Mouse (Mus musculus): ENCODE measurements around the gene Cnih3. TPM values are rescaled to one million over a fixed set of nuclear protein-coding genes. Genes with fewer than 3 reads are reported as not detected.
A peak's percentile ranks its signal among the peaks of the same experiment; 100 is the strongest.

The Cnih3 gene
- total RNA-seq, 2 experiments from 2014 or later = 51.7 to 55.9 TPM

- intact Hi-C loops (cut with DNase I) = no loop called here
Measured at GRCm38 (mm10) chr1:181445630-181446257, 93.3 kb downstream of the Cnih3 start.

GRCm38 (mm10) chr1:181446591-181447114 is 94.2 kb downstream of the Cnih3 start:
- DNase-seq = peak; percentile 17
- intact Hi-C loops (cut with DNase I) = no loop called here

More at GRCm38 (mm10) chr1:181445630-181446257, 93.3 kb downstream of the Cnih3 start:
- peak; percentile 78 for DNase-seq

GRCm38 (mm10) chr1:181447576-181447975 is 95.1 kb downstream of the Cnih3 start:
- intact Hi-C loops (cut with DNase I) = no loop called here
- DNase-seq = peak; percentile 19

GRCm38 (mm10) chr1:181448041-181448440 is 95.6 kb downstream of the Cnih3 start:
- no peak for DNase-seq

GRCm38 (mm10) chr1:181453106-181453505 is 100.7 kb downstream of the Cnih3 start:
- intact Hi-C loops (cut with DNase I) = no loop called here
- DNase-seq = no peak

More at GRCm38 (mm10) chr1:181448041-181448440, 95.6 kb downstream of the Cnih3 start:
- intact Hi-C loops (cut with DNase I) = no loop called here

GRCm38 (mm10) chr1:181456911-181457310 is 104.5 kb downstream of the Cnih3 start:
- intact Hi-C loops (cut with DNase I) = no loop called here

GRCm38 (mm10) chr1:181459431-181460105 is 107.1 kb downstream of the Cnih3 start:
- intact Hi-C loops (cut with DNase I) = no loop called here
- DNase-seq = peak; percentile 81

More at GRCm38 (mm10) chr1:181456911-181457310, 104.5 kb downstream of the Cnih3 start:
- no peak for DNase-seq

- intact Hi-C loops (cut with DNase I) = no loop called here
- no peak for DNase-seq
Measured at GRCm38 (mm10) chr1:181460283-181460682, 107.9 kb downstream of the Cnih3 start.

GRCm38 (mm10) chr1:181461484-181461883 is 109.1 kb downstream of the Cnih3 start:
- no peak for DNase-seq
- intact Hi-C loops (cut with DNase I) = no loop called here

GRCm38 (mm10) chr1:181462051-181462905 is 109.8 kb downstream of the Cnih3 start:
- intact Hi-C loops (cut with DNase I) = no loop called here
- no peak for DNase-seq

GRCm38 (mm10) chr1:181462906-181463179 is 110.4 kb downstream of the Cnih3 start:
- intact Hi-C loops (cut with DNase I) = no loop called here
- no peak for DNase-seq

GRCm38 (mm10) chr1:181465027-181465426 is 112.6 kb downstream of the Cnih3 start:
- DNase-seq = peak; percentile 32
- intact Hi-C loops (cut with DNase I) = no loop called here

- intact Hi-C loops (cut with DNase I) = no loop called here
- no peak for DNase-seq
Measured at GRCm38 (mm10) chr1:181466040-181466439, 113.6 kb downstream of the Cnih3 start.

- intact Hi-C loops (cut with DNase I) = no loop called here
- DNase-seq = peak; percentile 86
Measured at GRCm38 (mm10) chr1:181466601-181467320, 114.3 kb downstream of the Cnih3 start.

- intact Hi-C loops (cut with DNase I) = no loop called here
- no peak for DNase-seq
Measured at GRCm38 (mm10) chr1:181467321-181467670, 114.9 kb downstream of the Cnih3 start.

GRCm38 (mm10) chr1:181469415-181469814 is 117.0 kb downstream of the Cnih3 start:
- intact Hi-C loops (cut with DNase I) = no loop called here
- DNase-seq = no peak

GRCm38 (mm10) chr1:181476141-181476540 is 123.7 kb downstream of the Cnih3 start:
- DNase-seq = peak; percentile 44
- intact Hi-C loops (cut with DNase I) = loop anchor here (10.0 kb wide), 1 partner anchor 69 kb away; no protein-coding TSS in a partner anchor

- intact Hi-C loops (cut with DNase I) = loop anchor here (10.0 kb wide), 1 partner anchor 68 kb away; no protein-coding TSS in a partner anchor
- DNase-seq = no peak
Measured at GRCm38 (mm10) chr1:181476557-181476956, 124.1 kb downstream of the Cnih3 start.

- DNase-seq = peak; percentile 68
- intact Hi-C loops (cut with DNase I) = no loop called here
Measured at GRCm38 (mm10) chr1:181484696-181485095, 132.3 kb downstream of the Cnih3 start.

- no peak for DNase-seq
- intact Hi-C loops (cut with DNase I) = no loop called here
Measured at GRCm38 (mm10) chr1:181503471-181503870, 151.0 kb downstream of the Cnih3 start.

GRCm38 (mm10) chr1:181505367-181505766 is 152.9 kb downstream of the Cnih3 start:
- no peak for DNase-seq
- intact Hi-C loops (cut with DNase I) = no loop called here

Data from left cerebral cortex, postnatal 4 days (tissue).